Mouse (Mus musculus) intestine, embryonic 16.5 days (tissue): ENCODE results near the gene Egfr. TPM values are rescaled to one million over a fixed set of nuclear protein-coding genes. Genes with fewer than 3 reads are reported as not detected.

Source experiments
- ATAC-seq: fragments of 200-750 bp; cut with Nextera tagmentation; 2 replicates; pipeline ENCODE4 v1.8.0; 2017; ENCODE audit warnings: moderate TSS enrichment, moderate library complexity
- H3K27ac ChIP-seq: fragments of 300-500 bp; sonication (generic); 2 replicates; pipeline ENCODE4 v1.5.1; 2014; ENCODE audit warnings: mild to moderate bottlenecking, low read length
- H3K27me3 ChIP-seq: fragments of 300-500 bp; sonication (generic); replicated peaks from 2 replicates; pipeline ENCODE4 v1.6.1; 2014; ENCODE audit warnings: low read length, control low read depth, mixed read lengths; ENCODE audit not compliant: control insufficient read depth, insufficient read depth
- H3K36me3 ChIP-seq: fragments of 300-500 bp; sonication (generic); 2 replicates; pipeline ENCODE4 v1.6.1; 2014; ENCODE audit warnings: low read length, control low read depth; ENCODE audit not compliant: control insufficient read depth, insufficient read depth
- H3K4me1 ChIP-seq: fragments of 300-500 bp; sonication (generic); 2 replicates; pipeline ENCODE4 v1.6.1; 2014; ENCODE audit warnings: low read length, control low read depth, mixed read lengths; ENCODE audit not compliant: control insufficient read depth, insufficient read depth
- H3K4me2 ChIP-seq: fragments of 300-500 bp; sonication (generic); 2 replicates; pipeline ENCODE4 v1.6.1; 2014; ENCODE audit warnings: low read depth, low read length, control low read depth
- H3K4me3 ChIP-seq: fragments of 300-500 bp; sonication (generic); 2 replicates; pipeline ENCODE4 v1.5.1; 2014; ENCODE audit warnings: mild to moderate bottlenecking, low read length
- H3K9ac ChIP-seq: fragments of 300-500 bp; sonication (generic); 2 replicates; pipeline ENCODE4 v1.6.1; 2014; ENCODE audit warnings: low read depth, low read length
- H3K9me3 ChIP-seq: fragments of 300-500 bp; sonication (generic); 2 replicates; pipeline ENCODE4 v1.6.1; 2016; ENCODE audit warnings: low read length, control low read depth; ENCODE audit not compliant: control insufficient read depth
- WGBS: fragments of 180-500 bp; shearing (Covaris S2); extraction: QIAGEN DNeasy Blood & Tissue Kit; methylation state at CpG from one replicate; pipeline ENCODE4 v1.1.7; 2014; 5-methylcytosine and 5-hydroxymethylcytosine counted together
- polyA plus RNA-seq: library from polyadenylated mRNA; unstranded; fragments of >200 nt; fragmentation: Nextera tagmentation; extraction: Ambion mirVana; gene quantifications from 2 replicates; pipeline ENCODE4 v1.2.1, GENCODE M21; 2015

The Egfr gene
- polyA plus RNA-seq, 1 experiment from 2014 or later = 9.5 TPM

DNA sequence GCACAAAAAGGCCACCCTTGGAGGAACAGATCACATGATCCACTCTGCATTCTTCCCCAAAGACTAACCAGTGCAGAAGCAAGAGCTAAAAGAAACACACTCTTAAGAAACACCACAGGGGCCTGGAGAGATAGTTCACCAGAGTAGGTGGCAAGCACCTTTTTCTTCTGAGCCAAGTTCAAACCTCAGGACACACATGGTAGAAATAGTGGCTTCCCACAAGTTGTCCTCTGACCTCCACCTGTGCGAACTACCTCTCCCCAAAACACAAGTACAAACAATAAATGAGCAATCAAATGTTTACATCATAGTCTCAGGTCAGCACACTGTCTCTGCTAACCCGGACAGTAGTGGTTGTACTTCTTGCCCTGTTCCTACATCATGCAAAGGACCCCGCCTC lies 45.5 kb downstream of the Egfr start:
- 77% methylated on average over 3 of the region's 3 CpGs for WGBS
- H3K27ac ChIP-seq = no peak overlapping the region
- no peak for ATAC-seq

DNA sequence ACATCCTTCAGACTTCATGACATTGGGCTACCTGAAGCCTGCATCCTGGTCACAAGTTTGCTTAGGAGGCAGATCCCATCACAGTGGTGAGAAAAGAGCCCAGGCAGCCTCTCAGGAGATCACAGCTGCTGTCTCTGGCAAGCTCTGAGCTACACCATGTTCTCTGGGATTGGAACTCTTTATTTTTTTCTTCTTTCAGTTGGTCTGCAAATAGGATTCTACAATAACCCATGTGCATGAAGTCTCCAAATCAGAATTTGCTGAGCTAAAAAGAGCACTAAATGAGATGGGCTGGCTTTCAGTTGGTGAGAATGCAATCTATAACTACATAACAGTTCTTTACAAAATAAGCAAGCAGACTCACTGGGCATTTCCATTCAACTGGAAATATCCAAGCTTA lies 46.1 kb downstream of the Egfr start:
- no peak overlapping the region for H3K27ac ChIP-seq
- H3K36me3 ChIP-seq = no peaks in the 10 kb centered on the region
- H3K4me2 ChIP-seq = no peak overlapping the region
- H3K4me3 ChIP-seq = no peak overlapping the region
- H3K9me3 ChIP-seq = no peaks in the 10 kb centered on the region
- no peak overlapping the region for H3K9ac ChIP-seq
- no peak for ATAC-seq
- H3K27me3 ChIP-seq = no peaks in the 10 kb centered on the region
- H3K4me1 ChIP-seq = peaks cover 20% of the 10 kb centered on the region

More for the DNA sequence above, 45.5 kb downstream of the Egfr start:
- H3K4me1 ChIP-seq = peaks cover 19% of the 10 kb centered on the region
- no peaks in the 10 kb centered on the region for H3K36me3 ChIP-seq
- no peaks in the 10 kb centered on the region for H3K27me3 ChIP-seq
- H3K9me3 ChIP-seq = no peaks in the 10 kb centered on the region
- H3K9ac ChIP-seq = no peak overlapping the region
- no peak overlapping the region for H3K4me2 ChIP-seq
- no peak overlapping the region for H3K4me3 ChIP-seq

DNA sequence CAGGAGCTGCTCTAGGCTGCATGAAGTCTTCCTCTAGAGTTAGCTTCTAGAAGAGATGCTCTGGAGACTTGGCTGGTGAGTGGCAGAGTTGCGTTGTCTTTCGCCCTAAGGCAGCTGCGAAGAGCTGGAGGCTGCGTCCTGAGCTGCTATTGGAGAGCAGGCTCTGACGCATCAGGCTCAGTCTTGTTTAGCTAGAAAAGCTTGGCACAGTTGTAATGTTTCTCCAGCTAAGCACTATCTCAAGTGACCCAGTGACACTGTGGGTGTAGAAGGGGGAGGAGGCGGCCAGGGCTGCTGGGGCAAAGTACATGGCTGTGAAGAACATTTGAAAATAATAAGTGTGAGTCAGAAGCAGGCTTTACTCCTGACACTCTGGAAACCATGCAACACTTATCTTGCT lies 48.5 kb downstream of the Egfr start:
- H3K4me1 ChIP-seq = peaks cover 27% of the 10 kb centered on the region
- H3K27me3 ChIP-seq = no peaks in the 10 kb centered on the region
- no peaks in the 10 kb centered on the region for H3K9me3 ChIP-seq
- H3K27ac ChIP-seq = peak overlapping the region; percentile 56
- no peaks in the 10 kb centered on the region for H3K36me3 ChIP-seq
- 38% methylated on average over 6 of the region's 6 CpGs for WGBS
- ATAC-seq = peak; percentile 95
- H3K4me2 ChIP-seq = no peak overlapping the region
- no peak overlapping the region for H3K4me3 ChIP-seq
- no peak overlapping the region for H3K9ac ChIP-seq

DNA sequence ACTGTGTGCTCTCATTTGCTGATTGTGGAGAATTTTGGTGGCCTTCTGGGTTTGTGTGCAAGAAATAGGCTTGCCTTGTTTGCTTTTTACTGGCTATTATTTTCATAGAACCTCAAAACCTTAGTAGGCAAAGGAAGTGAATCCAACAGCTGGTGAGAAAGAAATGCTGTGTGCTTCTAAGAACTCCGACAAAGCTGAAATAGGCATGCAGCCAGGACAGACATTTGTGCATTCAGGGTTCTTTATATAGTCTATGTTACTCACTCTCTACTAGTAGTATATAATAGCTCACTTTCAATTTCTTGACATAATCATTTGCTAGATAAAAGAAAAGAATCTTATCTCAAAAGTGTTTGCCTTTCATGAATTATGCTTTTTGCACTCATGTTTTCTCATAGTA lies 50.7 kb downstream of the Egfr start:
- no peak overlapping the region for H3K27ac ChIP-seq
- no peak for ATAC-seq
- H3K27me3 ChIP-seq = no peaks in the 10 kb centered on the region
- H3K4me1 ChIP-seq = peaks cover 23% of the 10 kb centered on the region
- no peaks in the 10 kb centered on the region for H3K36me3 ChIP-seq
- no peak overlapping the region for H3K4me3 ChIP-seq
- WGBS = 43% methylated on average over 1 of the region's 1 CpGs
- H3K4me2 ChIP-seq = no peak overlapping the region
- H3K9me3 ChIP-seq = no peaks in the 10 kb centered on the region
- H3K9ac ChIP-seq = no peak overlapping the region

DNA sequence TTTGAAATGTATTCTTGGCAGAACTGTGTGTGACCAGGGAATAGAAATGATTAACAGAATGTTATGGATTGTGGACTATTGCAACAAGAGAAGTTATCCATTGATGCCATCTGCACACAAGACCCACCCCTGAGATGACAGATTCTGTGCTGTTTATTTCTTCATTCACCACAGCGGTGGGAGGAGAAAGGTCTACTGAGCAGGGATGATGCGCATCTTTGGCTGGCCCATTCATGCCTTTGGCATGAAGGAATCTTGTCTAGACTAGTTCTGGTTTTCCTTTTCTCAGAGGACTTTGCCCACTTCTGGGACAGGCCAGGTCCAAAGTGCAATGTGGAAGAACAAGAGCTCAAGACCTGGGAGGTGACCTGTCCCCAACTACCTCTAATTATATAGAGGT lies 52.0 kb downstream of the Egfr start:
- H3K27me3 ChIP-seq = no peaks in the 10 kb centered on the region
- no peak overlapping the region for H3K4me2 ChIP-seq
- peaks cover 24% of the 10 kb centered on the region for H3K4me1 ChIP-seq
- H3K9me3 ChIP-seq = no peaks in the 10 kb centered on the region
- WGBS = 76% methylated on average over 2 of the region's 2 CpGs
- no peak overlapping the region for H3K4me3 ChIP-seq
- H3K36me3 ChIP-seq = no peaks in the 10 kb centered on the region
- ATAC-seq = peak; percentile 61
- H3K9ac ChIP-seq = no peak overlapping the region
- no peak overlapping the region for H3K27ac ChIP-seq

DNA sequence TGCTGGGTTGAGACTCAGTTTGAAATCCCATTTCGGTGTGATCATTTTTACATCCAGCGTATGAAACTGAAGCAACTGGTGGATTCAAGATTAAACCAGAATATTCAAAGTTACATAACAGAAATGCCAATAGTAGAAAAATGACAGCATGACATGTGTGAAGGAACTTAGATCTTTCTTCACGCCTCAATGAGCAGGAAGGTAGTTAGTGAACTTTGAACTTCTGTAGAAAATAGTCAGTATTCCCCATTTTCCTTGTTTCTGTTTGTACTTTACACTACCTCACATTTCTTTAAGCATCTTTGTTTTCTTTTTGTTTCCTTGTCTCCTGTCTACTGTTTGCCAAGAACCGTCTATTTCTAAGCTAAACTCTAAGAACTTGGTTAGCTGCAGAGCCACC lies 53.9 kb downstream of the Egfr start:
- H3K4me3 ChIP-seq = no peak overlapping the region
- H3K27me3 ChIP-seq = no peaks in the 10 kb centered on the region
- ATAC-seq = no peak
- WGBS = 82% methylated on average over 4 of the region's 4 CpGs
- H3K9ac ChIP-seq = no peak overlapping the region
- H3K4me2 ChIP-seq = no peak overlapping the region
- H3K27ac ChIP-seq = no peak overlapping the region
- H3K36me3 ChIP-seq = no peaks in the 10 kb centered on the region
- peaks cover 36% of the 10 kb centered on the region for H3K4me1 ChIP-seq
- no peaks in the 10 kb centered on the region for H3K9me3 ChIP-seq

DNA sequence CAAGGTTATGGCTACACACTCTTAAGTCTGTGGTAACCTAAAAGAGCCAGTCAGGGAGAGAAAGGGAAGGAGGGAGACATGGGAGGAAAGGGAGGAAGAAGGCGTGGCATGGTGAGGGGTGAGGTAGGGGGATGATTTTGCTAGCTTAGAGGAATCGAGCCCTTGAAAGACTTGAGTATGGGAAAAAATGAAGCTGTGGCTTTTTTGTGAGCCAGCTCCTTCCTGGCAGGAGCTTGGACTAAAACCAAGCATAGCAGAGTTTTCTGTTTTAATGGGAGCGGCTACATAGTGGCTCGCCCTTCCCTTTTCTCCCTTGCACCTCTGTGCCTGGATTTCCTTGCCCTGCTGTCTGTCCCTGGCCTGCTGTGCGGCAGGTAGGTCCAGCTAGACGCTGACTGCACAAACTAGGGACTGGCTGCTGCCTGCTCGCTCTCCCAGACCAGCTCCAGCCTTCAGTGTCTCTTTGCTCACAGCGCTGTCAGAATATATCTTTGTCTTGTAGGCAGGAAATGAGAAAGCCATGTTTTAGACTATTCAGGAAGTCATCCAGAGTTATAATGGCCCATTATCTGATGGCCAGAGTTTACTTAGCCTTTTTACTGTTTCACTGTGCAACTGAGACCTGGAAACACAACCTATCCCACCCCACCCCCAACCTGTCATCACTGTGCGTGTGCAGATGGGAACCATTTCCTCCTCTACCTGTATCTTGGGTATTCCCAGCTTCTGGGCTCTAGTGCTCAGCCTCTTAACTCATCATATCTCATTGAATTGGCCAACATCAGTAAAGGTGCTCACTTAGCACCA lies 57.4 kb downstream of the Egfr start:
- Histone ChIP-seq H3K36me3 (no peaks in the 10 kb centered on the region), H3K9ac (peak overlapping the region; percentile 43; the same call in 1 of the 2 replicates), H3K4me1 (peaks cover 21% of the 10 kb centered on the region), H3K27ac (peak overlapping the region; percentile 77), H3K9me3 (no peaks in the 10 kb centered on the region), H3K27me3 (no peaks in the 10 kb centered on the region), H3K4me3 (no peak overlapping the region), H3K4me2 (no peak overlapping the region)
- 56% methylated on average over 9 of the region's 9 CpGs for WGBS
- peak; percentile 63 for ATAC-seq

DNA sequence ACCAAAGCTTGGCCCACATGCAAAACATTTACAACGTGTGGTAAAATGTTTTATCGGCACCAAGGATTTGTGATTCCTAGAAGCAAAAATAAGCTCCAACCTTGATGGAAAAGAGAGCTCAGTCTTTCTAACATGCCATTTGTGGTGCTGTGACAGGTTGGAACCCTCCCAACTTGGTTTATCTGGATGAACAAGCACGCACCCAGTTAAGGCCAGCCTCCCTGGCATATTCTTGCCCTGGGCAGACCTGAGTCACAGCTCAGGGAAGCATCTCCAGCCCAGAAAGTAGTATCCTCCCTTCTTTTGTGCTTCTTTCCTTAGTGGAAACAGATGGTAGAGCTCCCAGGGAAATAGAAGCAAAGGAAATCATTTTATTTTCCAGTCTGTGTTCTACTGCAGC lies 58.1 kb downstream of the Egfr start:
- Histone ChIP-seq H3K9ac (no peak overlapping the region), H3K9me3 (no peaks in the 10 kb centered on the region), H3K27me3 (no peaks in the 10 kb centered on the region), H3K27ac (peak overlapping the region; percentile 28), H3K4me2 (no peak overlapping the region), H3K36me3 (no peaks in the 10 kb centered on the region), H3K4me1 (peaks cover 19% of the 10 kb centered on the region), H3K4me3 (no peak overlapping the region)
- 85% methylated on average over 3 of the region's 3 CpGs for WGBS
- 0 out of 2 replicates have a peak, but pooled peaks have one; percentile 6 for ATAC-seq

DNA sequence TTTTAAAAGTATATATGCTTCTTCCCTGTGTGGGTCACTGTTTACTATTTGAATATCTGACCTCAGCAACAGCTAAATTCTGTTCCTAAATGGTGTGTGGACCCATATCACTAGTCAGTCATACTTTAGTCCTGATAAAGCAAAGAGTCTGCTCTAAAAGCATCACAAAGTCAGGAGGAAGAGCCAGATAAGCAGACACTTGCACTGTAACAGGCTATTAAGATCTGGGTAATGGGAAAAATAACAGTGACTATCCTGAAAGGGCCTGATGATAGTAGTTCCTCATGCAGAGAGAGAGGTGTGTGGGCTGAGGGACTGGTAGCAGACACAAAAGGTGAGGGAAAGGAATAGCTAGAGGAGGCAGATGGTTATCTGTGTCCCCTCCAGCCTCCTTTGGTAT lies 61.3 kb downstream of the Egfr start:
- no peak for ATAC-seq
- Histone ChIP-seq H3K4me2 (no peak overlapping the region), H3K36me3 (no peaks in the 10 kb centered on the region), H3K4me3 (no peak overlapping the region), H3K9me3 (no peaks in the 10 kb centered on the region), H3K27ac (no peak overlapping the region), H3K9ac (no peak overlapping the region), H3K27me3 (no peaks in the 10 kb centered on the region), H3K4me1 (peaks cover 30% of the 10 kb centered on the region)

DNA sequence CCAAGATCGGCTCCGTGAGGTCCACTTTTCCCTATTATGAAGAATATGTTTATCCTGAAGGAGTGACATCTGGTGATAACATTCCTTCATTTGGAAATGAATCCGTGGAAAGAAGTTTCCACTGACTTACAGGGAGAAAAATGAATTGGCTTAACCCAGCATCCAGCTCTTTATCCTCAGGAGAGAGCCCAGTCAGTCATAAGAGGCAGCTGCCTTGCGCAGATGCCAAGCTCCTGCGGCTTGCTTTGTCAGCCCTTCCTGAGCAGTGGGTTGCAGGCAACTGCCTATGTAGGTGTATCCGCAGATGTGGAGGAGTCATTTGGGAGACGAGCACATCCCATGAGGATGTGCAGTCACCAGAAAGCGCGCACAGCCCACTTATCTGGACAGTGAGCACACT lies 64.4 kb downstream of the Egfr start:
- no peaks in the 10 kb centered on the region for H3K36me3 ChIP-seq
- no peaks in the 10 kb centered on the region for H3K27me3 ChIP-seq
- no peak overlapping the region for H3K27ac ChIP-seq
- no peaks in the 10 kb centered on the region for H3K9me3 ChIP-seq
- H3K4me2 ChIP-seq = no peak overlapping the region
- no peak overlapping the region for H3K9ac ChIP-seq
- H3K4me1 ChIP-seq = peaks cover 12% of the 10 kb centered on the region
- no peak for ATAC-seq
- 73% methylated on average over 9 of the region's 9 CpGs for WGBS
- no peak overlapping the region for H3K4me3 ChIP-seq
